Mouse (Mus musculus): ENCODE data around the gene Sparcl1.

DNA sequence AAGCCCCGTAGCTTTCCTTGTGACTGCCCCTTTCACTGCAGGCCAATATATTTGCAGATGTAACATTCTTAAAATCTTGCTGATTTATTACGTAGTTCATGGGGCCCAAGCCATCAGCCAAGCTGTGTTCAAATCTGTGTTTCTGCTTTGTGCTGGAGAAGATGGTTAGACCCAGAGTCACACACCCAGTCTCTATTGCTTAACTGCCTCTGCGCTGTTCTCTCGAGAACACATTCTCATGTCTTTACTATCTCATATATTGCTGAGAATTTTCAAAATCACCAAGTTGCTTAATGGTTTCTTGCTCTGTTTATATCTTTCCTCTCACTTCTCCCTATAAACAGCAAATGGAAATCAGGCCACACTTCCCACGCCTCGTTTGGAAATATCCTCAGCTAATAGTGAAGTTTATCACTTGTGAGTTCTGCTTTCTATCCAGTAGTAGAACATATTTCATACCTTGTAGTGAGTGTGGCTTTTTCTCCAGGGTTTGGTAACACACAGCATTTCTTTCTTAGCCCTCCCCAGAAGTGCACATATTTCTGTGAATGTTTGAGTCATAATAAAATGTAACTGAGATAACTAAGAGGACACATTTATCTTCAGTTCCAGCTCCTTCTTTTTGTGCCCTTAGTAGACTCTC is 10.6 kb upstream of the Sparcl1 start:
- no peak for TF ChIP-seq CTCF (IDR thresholded peaks at IDR 0.05; ENCODE audit: low read depth)
- no peak for TF ChIP-seq EP300 (optimal IDR thresholded peaks at IDR 0.05)
